21 mouse cellular contexts compared by ENCODE assay signal in genomic region chrX:161411151-161411550, GRCm38 (mm10).
A peak's percentile ranks its signal among the peaks of the same experiment; 100 is the strongest.
DNase-seq lines count a peak whose midpoint lies in the region; ATAC-seq lines count a peak whose summit lies in the region.
"Had no signal": no experiment of that assay in that cellular context is flagged by ENCODE, and none has a peak within 500 bp of the region (broad histone marks: within the 10 kb centered on the region; RNA-seq: fewer than 3 reads in every experiment).

No protein-coding gene starts in this region.

- no peaks in the 10 kb centered on the region for H3K9me3 ChIP-seq in hindbrain, embryonic 16.5 days (ENCODE audit: control insufficient read depth, low read length)
- H3K9me3 ChIP-seq: embryonic facial prominence, embryonic 12.5 days; forebrain, embryonic 15.5 days; G1E; heart, embryonic 13.5 days had no signal

- no peak overlapping the region for H3K4me3 ChIP-seq in hindbrain, embryonic 16.5 days (ENCODE audit: low read length)
- H3K4me3 ChIP-seq: embryonic facial prominence, embryonic 12.5 days; forebrain, embryonic 15.5 days; heart, embryonic 13.5 days had no signal

- H3K27me3 ChIP-seq in hindbrain, embryonic 16.5 days (replicated peaks; ENCODE audit: control insufficient read depth, insufficient read depth, low read length) = no peaks in the 10 kb centered on the region; the same call in 1 of the 2 replicates
- H3K27me3 ChIP-seq: forebrain, embryonic 15.5 days; heart, embryonic 13.5 days had no signal

- no peak overlapping the region for H3K27ac ChIP-seq in hindbrain, embryonic 16.5 days (ENCODE audit: low read depth, low read length)
- H3K27ac ChIP-seq: embryonic facial prominence, embryonic 12.5 days; forebrain, embryonic 15.5 days; heart, embryonic 13.5 days had no signal

- peak; percentile 93 for ATAC-seq in frontal cortex, adult (ENCODE audit: low TSS enrichment)
- ATAC-seq in hindbrain, embryonic 16.5 days = no peak
- ATAC-seq: CD4-positive, CD25-positive, alpha-beta regulatory T cell, adult 4 months; forebrain, embryonic 15.5 days had no signal

- H3K4me2 ChIP-seq in hindbrain, embryonic 16.5 days (ENCODE audit: low read length) = no peak overlapping the region
- H3K4me2 ChIP-seq: embryonic facial prominence, embryonic 12.5 days; forebrain, embryonic 15.5 days; heart, embryonic 13.5 days had no signal

- no peak for DNase-seq in frontal cortex, postnatal 10 days (ENCODE audit: low spot score in 2 of 2)
- DNase-seq in layer of hippocampus, adult 8-10 months (ENCODE audit: low spot score in 2 of 2) = peak; percentile 13 to 16
- DNase-seq in layer of hippocampus, postnatal 36 days = no peak
- DNase-seq in right cerebral cortex, adult 18-20 months = peak; percentile 27
- no peak for DNase-seq in right cerebral cortex, postnatal 4 days
- peak; percentile 64 for DNase-seq in telencephalon, adult 2 months (ENCODE audit: low read depth, low spot score)
- DNase-seq: adrenal gland, postnatal 10 days; B cell, adult 2 months; cerebellum, adult 11-12 months; cerebellum, adult 9-10 months; cerebellum, postnatal 25 days; gastrocnemius, postnatal 36 days; heart, adult 11 months; heart, postnatal 36 days had no signal

- H3K9ac ChIP-seq in hindbrain, embryonic 16.5 days (ENCODE audit: low read depth, low read length) = no peak overlapping the region
- H3K9ac ChIP-seq: embryonic facial prominence, embryonic 12.5 days; forebrain, embryonic 15.5 days; heart, embryonic 13.5 days had no signal

- WGBS in hindbrain, embryonic 16.5 days = 84% methylated on average over 1 of the region's 1 CpGs

- no peaks in the 10 kb centered on the region for H3K36me3 ChIP-seq in hindbrain, embryonic 16.5 days (ENCODE audit: control insufficient read depth, insufficient read depth, low read length)
- H3K36me3 ChIP-seq: embryonic facial prominence, embryonic 12.5 days; forebrain, embryonic 15.5 days; G1E; heart, embryonic 13.5 days had no signal

- H3K4me1 ChIP-seq in hindbrain, embryonic 16.5 days (ENCODE audit: control insufficient read depth, insufficient read depth, low read depth, low read length) = no peaks in the 10 kb centered on the region
- H3K4me1 ChIP-seq: embryonic facial prominence, embryonic 12.5 days; forebrain, embryonic 15.5 days; heart, embryonic 13.5 days had no signal

Comparison
In these comparisons a context has a peak if more than half of its experiments do, and no peak if none do; other contexts are left out.
1. DNase-seq: peak in layer of hippocampus, adult 8-10 months (2 of 2), right cerebral cortex, adult 18-20 months (single experiment) and telencephalon, adult 2 months (single experiment); none in frontal cortex, postnatal 10 days (0 of 2), layer of hippocampus, postnatal 36 days (0 of 2) and right cerebral cortex, postnatal 4 days (single experiment).